In genomic region chr7:38253441-38253840, GRCm38 (mm10) we compare ENCODE assay signal across 22 mouse cellular contexts. TPM values are rescaled to one million over a fixed set of nuclear protein-coding genes. Genes with fewer than 3 reads are reported as not detected.
DNase-seq lines count a peak whose midpoint lies in the region; ATAC-seq lines count a peak whose summit lies in the region.
"Had no signal": no experiment of that assay in that cellular context is flagged by ENCODE, and none has a peak within 500 bp of the region (broad histone marks: within the 10 kb centered on the region; RNA-seq: fewer than 3 reads in every experiment).

No protein-coding gene starts in this region.

- H3K36me3 ChIP-seq in heart, embryonic 11.5 days (ENCODE audit: control insufficient read depth, insufficient read depth, low read length), result no peaks in the 10 kb centered on the region
- H3K36me3 ChIP-seq: embryonic facial prominence, embryonic 10.5 days; embryonic facial prominence, embryonic 12.5 days; forebrain, embryonic 15.5 days had no signal

- H3K9me3 ChIP-seq in heart, embryonic 11.5 days (replicated peaks; ENCODE audit: control insufficient read depth, low read length), result no peaks in the 10 kb centered on the region
- H3K9me3 ChIP-seq: embryonic facial prominence, embryonic 10.5 days; embryonic facial prominence, embryonic 12.5 days; forebrain, embryonic 13.5 days; forebrain, embryonic 15.5 days had no signal

- H3K4me1 ChIP-seq in heart, embryonic 11.5 days (ENCODE audit: control insufficient read depth, insufficient read depth, low read length), result no peaks in the 10 kb centered on the region
- H3K4me1 ChIP-seq: embryonic facial prominence, embryonic 10.5 days; embryonic facial prominence, embryonic 12.5 days had no signal

- intact Hi-C loops in gastrocnemius, postnatal 14 days (cut with DNase I; ENCODE audit: low total_unique reads), result no loop called here

- H3K9ac ChIP-seq in heart, embryonic 11.5 days (ENCODE audit: low read depth, low read length), result no peak overlapping the region
- H3K9ac ChIP-seq: embryonic facial prominence, embryonic 12.5 days; forebrain, embryonic 13.5 days; forebrain, embryonic 15.5 days; forebrain, postnatal 0 days had no signal

- no peak for ATAC-seq in heart, embryonic 11.5 days (replicated peaks; ENCODE audit: insufficient number of reproducible peaks, low FRiP score, low TSS enrichment)
- ATAC-seq: forebrain, embryonic 13.5 days; forebrain, embryonic 15.5 days; forebrain, postnatal 0 days had no signal

- peak; percentile 40 for DNase-seq in gastrocnemius, adult 18-20 months (ENCODE audit: low spot score)
- no peak for DNase-seq in gastrocnemius, postnatal 14 days
- DNase-seq in heart, adult 18-20 months, result peak; percentile 9 to 20
- DNase-seq in R1 (ENCODE audit: low read depth, low spot score), result peak; percentile 39
- peak; percentile 59 for DNase-seq in skeletal muscle tissue, adult 2 months (ENCODE audit: low read depth, low spot score)
- no peak for DNase-seq in lung, adult 18-20 months
- DNase-seq in adrenal gland, postnatal 25 days, result no peak
- DNase-seq: adrenal gland, adult 2 months; adrenal gland, postnatal 10 days; adrenal gland, postnatal 36 days; B cell, adult 2 months; cerebellum, adult 11-12 months; cerebellum, adult 2 months; cerebellum, adult 9-10 months; cerebellum, postnatal 10 days; cerebellum, postnatal 25 days; forebrain, postnatal 0 days had no signal

- H3K27ac ChIP-seq in heart, embryonic 11.5 days (ENCODE audit: low read depth, low read length), result no peak overlapping the region
- H3K27ac ChIP-seq: embryonic facial prominence, embryonic 10.5 days; embryonic facial prominence, embryonic 12.5 days; forebrain, embryonic 13.5 days; forebrain, embryonic 15.5 days had no signal

- no peaks in the 10 kb centered on the region for H3K27me3 ChIP-seq in heart, embryonic 11.5 days (ENCODE audit: control insufficient read depth, insufficient read depth, low read length)
- H3K27me3 ChIP-seq: embryonic facial prominence, embryonic 12.5 days; forebrain, embryonic 13.5 days; forebrain, embryonic 15.5 days had no signal

- no peak overlapping the region for H3K4me2 ChIP-seq in heart, embryonic 11.5 days
- H3K4me2 ChIP-seq: embryonic facial prominence, embryonic 12.5 days; forebrain, embryonic 13.5 days; forebrain, embryonic 15.5 days had no signal

- no peak overlapping the region for H3K4me3 ChIP-seq in heart, embryonic 11.5 days (ENCODE audit: low read depth, low read length)
- H3K4me3 ChIP-seq: embryonic facial prominence, embryonic 10.5 days; embryonic facial prominence, embryonic 12.5 days; forebrain, embryonic 13.5 days; forebrain, embryonic 15.5 days had no signal

RNA-seq across cellular contexts. Expression of gene Pop4, which starts 17.8 kb away (rescaled TPM):
- 1 to 10 TPM; 6.1 to 7.5 TPM for total RNA-seq in gastrocnemius, adult 18-20 months (2021)
- total RNA-seq in gastrocnemius, postnatal 14 days (2021), result 10 to 100 TPM; 11.2 to 11.7 TPM
- total RNA-seq in heart, adult 18-20 months (2021), result 1 to 10 TPM; 7.6 to 9.7 TPM
- polyA plus RNA-seq in heart, embryonic 11.5 days (2014; fragmentation: Nextera tagmentation; extraction: Ambion mirVana), result 49.6 and 54.4 TPM in 2 replicates
- total RNA-seq in adrenal gland, postnatal 25 days (2021), result 45.8 and 60.1 TPM in 2 replicates

RNA-seq across cellular contexts. Expression of gene Plekhf1, which starts 25.6 kb away (rescaled TPM):
- total RNA-seq in gastrocnemius, adult 18-20 months (2021), result 1 to 10 TPM; 5.7 to 8.4 TPM
- total RNA-seq in gastrocnemius, postnatal 14 days (2021), result 1 to 10 TPM; 4.9 to 9.7 TPM
- total RNA-seq in heart, adult 18-20 months (2021), result 10 to 100 TPM; 12.9 to 13.3 TPM
- polyA plus RNA-seq in heart, embryonic 11.5 days (2014; fragmentation: Nextera tagmentation; extraction: Ambion mirVana), result 1.6 and 1.8 TPM in 2 replicates
- total RNA-seq in adrenal gland, postnatal 25 days (2021), result 1.9 and 2.2 TPM in 2 replicates

Comparison
In these comparisons a context has a peak if more than half of its experiments do, and no peak if none do; other contexts are left out.
1. DNase-seq: peak in gastrocnemius, adult 18-20 months (single experiment), heart, adult 18-20 months (2 of 2), R1 (single experiment) and skeletal muscle tissue, adult 2 months (single experiment); none in gastrocnemius, postnatal 14 days (single experiment), lung, adult 18-20 months (0 of 2) and adrenal gland, postnatal 25 days (single experiment).